Mouse (Mus musculus) limb, embryonic 14.5 days (tissue): Measurements from ENCODE around the gene Rab8b. TPM values are rescaled to one million over a fixed set of nuclear protein-coding genes. Genes with fewer than 3 reads are reported as not detected.

ENCODE experiments used
- ATAC-seq: fragments of 200-750 bp; cut with Nextera tagmentation; 2 replicates; pipeline ENCODE4 v1.8.0; 2017; ENCODE audit warnings: low read depth, moderate number of reproducible peaks, moderate TSS enrichment; ENCODE audit not compliant: low FRiP score
- DNase-seq: peaks from one replicate; pipeline ENCODE4 v3.0.0-alpha.2; 2015; ENCODE audit warnings: low spot score
- H3K27ac ChIP-seq: fragments of 300-500 bp; sonication (generic); replicated peaks from 2 replicates; pipeline ENCODE4 v1.5.1; 2014; ENCODE audit warnings: low read depth, mild to moderate bottlenecking, low read length, moderate library complexity, mixed read lengths
- H3K27me3 ChIP-seq: fragments of 300-500 bp; sonication (generic); 2 replicates; pipeline ENCODE4 v1.6.1; 2014; ENCODE audit warnings: low read length, mixed read lengths; ENCODE audit not compliant: control insufficient read depth, insufficient read depth
- H3K36me3 ChIP-seq: fragments of 300-500 bp; sonication (generic); 2 replicates; pipeline ENCODE4 v1.6.1; 2014; ENCODE audit warnings: mild to moderate bottlenecking, low read length, moderate library complexity, mixed read lengths; ENCODE audit not compliant: control insufficient read depth, insufficient read depth
- H3K4me1 ChIP-seq: fragments of 300-500 bp; sonication (generic); 2 replicates; pipeline ENCODE4 v1.6.1; 2014; ENCODE audit warnings: antibody characterized with exemption, low read length, mixed read lengths; ENCODE audit not compliant: control insufficient read depth, insufficient read depth
- H3K4me2 ChIP-seq: fragments of 300-500 bp; sonication (generic); replicated peaks from 2 replicates; pipeline ENCODE4 v1.6.1; 2014; ENCODE audit warnings: low read depth, mild to moderate bottlenecking, low read length, moderate library complexity; ENCODE audit not compliant: severe bottlenecking
- H3K4me3 ChIP-seq: fragments of 300-500 bp; sonication (generic); replicated peaks from 2 replicates; pipeline ENCODE4 v1.5.1; 2014; ENCODE audit warnings: low read length
- H3K9ac ChIP-seq: fragments of 300-500 bp; sonication (generic); 2 replicates; pipeline ENCODE4 v1.6.1; 2014; ENCODE audit warnings: mild to moderate bottlenecking, low read depth, low read length, moderate library complexity; ENCODE audit not compliant: severe bottlenecking
- H3K9me3 ChIP-seq: fragments of 300-500 bp; sonication (generic); 2 replicates; pipeline ENCODE4 v1.6.1; 2016; ENCODE audit warnings: low read length; ENCODE audit not compliant: control insufficient read depth
- POLR2A ChIP-seq: fragments of 200-500 bp; IDR thresholded peaks from 2 replicates; pipeline ENCODE4 v1.8.0; 2012; ENCODE audit warnings: inconsistent platforms, mild to moderate bottlenecking, moderate library complexity, borderline replicate concordance; ENCODE audit not compliant: insufficient read depth, insufficient read length; ENCODE audit errors: extremely low read depth
- WGBS: fragments of 180-500 bp; shearing (Covaris S2); extraction: QIAGEN DNeasy Blood & Tissue Kit; methylation state at CpG from one replicate; pipeline ENCODE4 v1.1.7; 2014; 5-methylcytosine and 5-hydroxymethylcytosine counted together
- polyA plus RNA-seq, 2 experiments: library from polyadenylated mRNA; depleted of rRNA in 1 of 2; stranded (reverse) in 1 of 2; unstranded in 1 of 2; fragments of >200 nt; fragmentation: Nextera tagmentation in 1 of 2; extraction: Ambion mirVana in 1 of 2; gene quantifications; 2 replicates each; pipeline versions ENCODE4 v1.2.1 to v1.2.3; 2012 to 2014

The Rab8b gene
- polyA plus RNA-seq, 2 experiments: 14.3 to 15.4 TPM

DNA sequence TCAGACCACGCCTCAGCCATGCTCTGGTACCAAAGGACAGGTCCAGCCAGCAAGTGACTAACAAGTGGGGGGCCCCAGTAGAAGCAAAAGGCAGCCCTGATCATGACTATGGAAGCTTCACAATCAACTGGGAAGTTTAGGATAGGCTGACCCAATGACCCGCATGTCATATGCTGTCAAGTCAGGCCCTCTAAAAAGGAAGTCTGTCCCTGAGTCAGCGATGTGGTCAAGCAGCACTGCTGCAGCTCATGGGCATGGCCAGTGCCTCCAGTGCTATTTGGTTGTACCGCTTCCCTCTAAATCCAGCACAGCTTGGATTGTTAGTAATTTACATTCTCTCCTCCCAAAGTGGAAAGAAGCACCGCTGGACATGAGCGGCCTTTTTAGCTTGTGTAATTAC, 32.7 kb downstream of the Rab8b start:
- no peak for TF ChIP-seq POLR2A
- 82% methylated on average over 6 of the region's 6 CpGs for WGBS
- H3K36me3 ChIP-seq: no peaks in the 10 kb centered on the region
- peaks cover 4% of the 10 kb centered on the region for H3K4me1 ChIP-seq
- H3K27me3 ChIP-seq: no peaks in the 10 kb centered on the region
- ATAC-seq: no peak
- H3K9ac ChIP-seq: no peak overlapping the region
- no peak for DNase-seq
- H3K27ac ChIP-seq: no peak overlapping the region
- no peak overlapping the region for H3K4me3 ChIP-seq
- no peak overlapping the region for H3K4me2 ChIP-seq
- no peaks in the 10 kb centered on the region for H3K9me3 ChIP-seq

DNA sequence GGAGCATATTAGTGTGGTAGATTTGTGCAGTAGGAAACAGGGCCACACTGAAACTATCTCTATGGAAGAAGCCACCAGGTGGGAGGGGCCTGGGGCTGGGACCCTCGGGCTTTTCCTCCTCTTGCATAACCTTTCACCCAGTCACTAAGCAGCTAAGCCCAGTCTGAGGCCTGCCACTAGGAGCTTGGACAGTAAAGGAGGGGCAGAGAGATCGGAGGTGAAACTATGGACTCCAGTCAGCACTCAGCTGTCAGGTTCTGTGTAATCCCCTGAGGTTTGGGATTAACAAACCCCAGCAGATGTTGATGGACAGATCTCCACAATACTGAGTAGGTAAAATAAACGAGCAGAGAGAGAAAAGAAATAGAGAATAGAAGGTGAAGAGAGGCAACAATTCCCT, 33.1 kb downstream of the Rab8b start:
- Histone ChIP-seq H3K9ac (no peak overlapping the region), H3K4me3 (no peak overlapping the region), H3K9me3 (no peaks in the 10 kb centered on the region), H3K4me2 (no peak overlapping the region), H3K36me3 (no peaks in the 10 kb centered on the region), H3K27me3 (no peaks in the 10 kb centered on the region), H3K4me1 (peaks cover 4% of the 10 kb centered on the region), H3K27ac (no peak overlapping the region)
- TF ChIP-seq POLR2A: no peak
- DNase-seq (no peak), ATAC-seq (no peak)
- 56% methylated on average over 3 of the region's 3 CpGs for WGBS

- peaks cover 4% of the 10 kb centered on the region for H3K4me1 ChIP-seq
- TF ChIP-seq POLR2A: no peak
- H3K4me2 ChIP-seq: no peak overlapping the region
- no peak overlapping the region for H3K27ac ChIP-seq
- DNase-seq: no peak
- no peak overlapping the region for H3K9ac ChIP-seq
- no peaks in the 10 kb centered on the region for H3K36me3 ChIP-seq
- no peaks in the 10 kb centered on the region for H3K9me3 ChIP-seq
- no peak overlapping the region for H3K4me3 ChIP-seq
- H3K27me3 ChIP-seq: no peaks in the 10 kb centered on the region
- no peak for ATAC-seq
- 79% methylated on average over 2 of the region's 2 CpGs for WGBS
Observed at GRCm38 (mm10) chr9:66884609-66885008, 34.9 kb downstream of the Rab8b start.

GRCm38 (mm10) chr9:66883500-66883899, 36.0 kb downstream of the Rab8b start:
- TF ChIP-seq POLR2A: no peak
- H3K9me3 ChIP-seq: no peaks in the 10 kb centered on the region
- DNase-seq (no peak), ATAC-seq (no peak)
- no peaks in the 10 kb centered on the region for H3K36me3 ChIP-seq
- H3K4me3 ChIP-seq: no peak overlapping the region
- H3K4me1 ChIP-seq: peaks cover 4% of the 10 kb centered on the region
- WGBS: 83% methylated on average over 5 of the region's 5 CpGs
- H3K9ac ChIP-seq: no peak overlapping the region
- no peak overlapping the region for H3K4me2 ChIP-seq
- H3K27ac ChIP-seq: no peak overlapping the region
- no peaks in the 10 kb centered on the region for H3K27me3 ChIP-seq

DNA sequence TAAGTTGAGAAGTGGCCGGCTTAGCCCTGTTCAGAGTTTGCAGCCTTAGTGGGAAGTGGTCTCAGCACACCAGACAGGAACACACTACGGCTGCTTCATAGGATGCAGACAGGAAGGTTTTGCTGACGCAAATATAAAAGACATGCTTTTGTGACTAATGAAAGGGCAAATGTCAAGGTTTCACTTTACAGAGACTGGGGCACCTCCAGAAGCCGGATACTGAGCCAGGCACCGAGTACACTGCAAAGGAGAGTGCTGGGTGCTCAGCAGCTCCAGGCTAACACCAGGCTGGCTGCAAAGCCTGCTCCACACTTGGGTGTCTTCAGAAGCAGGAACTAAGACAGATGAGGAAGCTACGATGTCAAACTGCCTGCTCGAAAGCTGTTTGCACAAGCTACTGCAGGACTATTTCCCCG, 37.1 kb downstream of the Rab8b start:
- no peak for TF ChIP-seq POLR2A
- WGBS: 49% methylated on average over 8 of the region's 8 CpGs
- Histone ChIP-seq H3K36me3 (no peaks in the 10 kb centered on the region), H3K4me3 (no peak overlapping the region), H3K9ac (no peak overlapping the region), H3K9me3 (no peaks in the 10 kb centered on the region), H3K27ac (no peak overlapping the region), H3K4me1 (peaks cover 2% of the 10 kb centered on the region), H3K4me2 (no peak overlapping the region), H3K27me3 (no peaks in the 10 kb centered on the region)
- ATAC-seq: no peak
- no peak for DNase-seq

DNA sequence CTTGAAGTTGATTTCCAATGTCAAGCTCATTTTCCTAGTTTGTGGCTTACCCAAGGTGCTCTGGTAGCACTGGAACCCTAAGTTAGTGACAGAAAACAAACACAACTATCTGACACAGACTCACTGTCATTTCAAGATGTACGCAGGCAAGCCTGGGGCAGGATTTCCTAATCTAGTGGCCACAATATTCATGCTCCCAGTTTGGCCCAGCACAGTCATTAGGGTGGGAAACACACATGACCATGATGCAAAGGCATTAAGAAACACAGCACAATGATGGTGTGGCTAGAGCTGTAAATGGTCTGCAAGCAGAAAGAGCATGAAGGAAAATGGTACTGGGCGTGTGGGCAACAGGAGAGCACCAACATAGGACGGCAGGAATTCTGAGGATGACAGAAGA, 37.6 kb downstream of the Rab8b start:
- 81% methylated on average over 3 of the region's 3 CpGs for WGBS
- H3K4me2 ChIP-seq: no peak overlapping the region
- no peak overlapping the region for H3K27ac ChIP-seq
- no peaks in the 10 kb centered on the region for H3K4me1 ChIP-seq
- TF ChIP-seq POLR2A: no peak
- ATAC-seq: no peak
- H3K9ac ChIP-seq: no peak overlapping the region
- H3K36me3 ChIP-seq: no peaks in the 10 kb centered on the region
- H3K9me3 ChIP-seq: no peaks in the 10 kb centered on the region
- no peak overlapping the region for H3K4me3 ChIP-seq
- DNase-seq: no peak
- no peaks in the 10 kb centered on the region for H3K27me3 ChIP-seq
